Mouse (Mus musculus) frontal cortex, adult 2 months (tissue): ENCODE results near the gene Schip1. TPM values are rescaled to one million over a fixed set of nuclear protein-coding genes. Genes with fewer than 3 reads are reported as not detected.

Experiments
- DNase-seq, 2 experiments: peaks; one replicate each; pipeline ENCODE4 v3.0.0; 2022; ENCODE audit warnings: low spot score in 1 of 2; ENCODE audit errors: extremely low spot score in 1 of 2
- polyA plus RNA-seq: library from polyadenylated mRNA; depleted of rRNA; stranded (reverse); fragments of >200 nt; gene quantifications from 2 replicates; pipeline ENCODE4 v1.2.3, GENCODE M21; 2012

The Schip1 gene
- polyA plus RNA-seq, 1 experiment = 182 TPM

DNA sequence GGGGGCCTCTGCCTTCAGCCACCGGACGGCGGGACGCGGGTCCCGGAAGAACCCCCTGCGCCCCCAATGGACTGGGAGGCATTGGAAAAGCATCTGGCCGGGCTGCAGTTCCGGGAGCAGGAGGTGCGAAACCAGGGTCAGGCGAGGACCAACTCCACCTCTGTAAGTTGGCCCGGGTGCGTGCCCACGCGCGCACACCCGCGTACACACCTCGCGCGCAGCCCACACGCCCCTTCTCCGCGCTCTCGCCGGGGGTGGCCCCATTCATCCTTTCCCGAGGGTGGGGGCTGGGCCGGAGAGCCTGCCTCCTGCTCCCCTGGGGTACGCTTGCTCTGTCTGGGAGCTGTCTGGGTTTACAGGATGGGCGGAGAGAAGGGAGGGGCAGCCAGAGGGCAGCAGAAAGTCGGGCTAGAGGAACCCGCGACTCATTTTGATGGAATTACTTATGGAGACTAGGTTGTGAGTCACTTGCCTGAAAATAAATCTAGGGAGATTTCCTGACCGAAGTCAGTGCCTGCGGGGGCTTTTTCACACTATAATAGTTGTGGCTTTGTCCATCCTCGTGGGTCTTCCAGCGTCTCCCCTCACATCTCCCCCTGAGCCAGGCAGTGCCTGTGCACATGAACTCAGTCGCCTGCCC, 430.6 kb downstream of the Schip1 start:
- peak; percentile 35 to 69 for DNase-seq

DNA sequence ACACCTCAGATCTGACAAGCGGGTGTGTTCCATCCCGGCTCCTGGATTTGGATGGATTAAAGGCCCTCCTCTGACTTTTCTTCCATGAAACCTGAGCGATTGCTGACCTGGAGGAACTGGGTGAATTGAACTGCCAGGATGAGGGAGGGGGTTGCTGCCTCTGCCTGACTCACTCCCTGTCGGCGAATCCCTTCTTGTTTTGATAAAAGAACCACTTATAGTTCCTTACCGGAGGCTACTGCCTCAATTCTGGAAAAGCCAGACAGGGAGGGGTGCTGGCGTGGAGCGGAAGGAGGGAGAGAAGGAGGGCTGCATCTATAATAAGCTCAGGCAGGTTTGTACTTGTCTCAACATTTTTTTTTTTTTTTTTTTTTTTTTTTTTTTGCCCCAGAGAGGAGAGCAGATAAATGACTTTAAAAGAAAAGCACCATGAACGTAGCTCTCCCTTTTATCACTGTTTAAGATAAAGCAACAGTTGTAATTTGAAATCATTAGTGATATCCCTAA, 431.2 kb downstream of the Schip1 start:
- peak in 1 of 2 experiments; percentile 36 for DNase-seq

DNA sequence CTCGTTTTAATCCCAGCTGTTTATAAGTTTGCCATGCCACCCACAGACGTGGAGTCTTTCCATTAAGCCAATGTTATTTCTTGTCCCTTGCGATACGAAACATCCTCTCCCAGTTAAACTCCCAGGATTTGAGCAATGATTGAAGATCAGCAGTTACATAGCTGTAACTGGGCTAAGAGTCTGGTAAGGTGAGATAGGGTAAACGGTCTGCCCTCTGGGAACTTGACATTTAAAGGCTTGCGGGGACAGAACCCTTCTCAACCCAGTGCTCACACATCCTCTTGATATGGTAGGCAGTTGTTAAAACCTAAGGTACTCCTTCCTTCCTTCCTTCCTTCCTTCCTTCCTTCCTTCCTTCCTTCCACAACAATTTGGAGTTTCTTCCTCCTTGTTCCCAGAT, 431.9 kb downstream of the Schip1 start:
- DNase-seq = no peak

DNA sequence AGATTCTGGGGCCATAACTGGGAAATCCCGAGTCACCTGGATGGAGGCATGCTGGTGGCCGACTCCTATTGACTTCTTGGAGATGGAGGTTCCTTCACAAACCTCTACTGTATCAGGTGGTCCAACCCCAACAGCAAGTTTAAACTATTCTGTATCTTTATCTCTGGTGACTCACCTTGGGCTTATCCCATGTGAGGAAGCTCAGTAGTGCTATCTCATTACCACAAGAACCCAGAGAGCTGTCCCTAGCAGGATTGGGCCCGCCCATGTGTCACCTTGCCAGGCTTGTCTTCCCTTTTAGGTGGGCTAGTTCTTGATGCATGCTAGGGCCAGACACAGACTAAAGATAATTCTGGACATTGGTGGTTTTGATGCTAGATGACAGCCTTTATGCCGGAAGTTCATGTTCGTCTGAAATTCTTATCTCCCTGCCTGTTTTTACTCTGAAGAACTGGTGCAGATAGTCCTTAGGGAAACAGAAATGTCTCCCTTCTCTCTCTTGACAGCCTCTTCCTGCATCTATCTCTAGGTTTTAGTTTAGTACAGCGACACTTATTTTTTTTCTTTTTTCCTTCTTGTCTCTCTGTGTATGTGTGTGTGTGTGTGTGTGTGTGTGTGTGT, 435.0 kb downstream of the Schip1 start:
- DNase-seq = no peak

DNA sequence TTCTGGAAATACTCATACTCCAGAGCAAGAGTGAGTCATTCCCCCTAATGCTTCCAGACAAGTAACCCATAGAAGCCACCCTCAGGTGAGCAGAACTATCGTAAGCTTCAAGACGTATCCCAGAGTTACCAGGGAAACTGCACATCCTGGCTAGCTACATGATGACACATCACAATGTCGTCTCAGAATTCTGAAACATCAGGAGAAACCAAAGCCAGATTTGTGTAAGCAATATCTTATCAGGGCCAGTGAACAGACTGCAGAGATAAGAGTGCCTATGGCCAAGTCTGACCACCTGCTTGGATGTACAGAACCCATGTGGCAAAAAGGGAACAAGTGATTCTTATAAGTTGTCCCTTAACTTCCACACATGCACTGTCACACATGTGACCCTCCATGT, 440.2 kb downstream of the Schip1 start:
- DNase-seq = no peak

DNA sequence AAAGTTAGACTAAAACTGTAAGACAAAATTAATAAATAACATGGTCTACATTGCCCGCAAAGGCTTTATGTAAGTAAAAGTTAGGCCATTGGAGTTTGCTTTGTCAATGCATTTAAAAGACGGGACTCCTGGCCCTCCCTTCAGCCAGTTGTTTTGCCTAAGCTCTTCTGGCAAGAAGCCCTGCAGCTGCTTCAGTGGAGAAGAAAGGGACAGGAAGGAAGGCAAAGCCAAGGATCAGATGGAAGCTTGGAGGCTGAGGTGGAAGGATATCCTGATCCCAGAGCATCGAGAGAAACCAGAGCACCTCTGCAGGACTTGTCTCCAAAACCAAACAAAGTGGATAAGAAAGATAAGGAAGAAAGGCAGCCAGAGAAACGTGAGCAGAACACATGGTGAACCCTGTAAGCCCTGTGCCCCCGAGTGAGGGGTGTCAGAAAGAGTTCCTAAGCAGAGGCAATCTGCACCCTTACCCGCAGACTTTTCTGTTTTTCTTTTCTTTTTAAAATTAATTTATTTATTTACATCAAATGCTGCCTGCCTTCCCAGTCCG, 442.2 kb downstream of the Schip1 start:
- DNase-seq = no peak

DNA sequence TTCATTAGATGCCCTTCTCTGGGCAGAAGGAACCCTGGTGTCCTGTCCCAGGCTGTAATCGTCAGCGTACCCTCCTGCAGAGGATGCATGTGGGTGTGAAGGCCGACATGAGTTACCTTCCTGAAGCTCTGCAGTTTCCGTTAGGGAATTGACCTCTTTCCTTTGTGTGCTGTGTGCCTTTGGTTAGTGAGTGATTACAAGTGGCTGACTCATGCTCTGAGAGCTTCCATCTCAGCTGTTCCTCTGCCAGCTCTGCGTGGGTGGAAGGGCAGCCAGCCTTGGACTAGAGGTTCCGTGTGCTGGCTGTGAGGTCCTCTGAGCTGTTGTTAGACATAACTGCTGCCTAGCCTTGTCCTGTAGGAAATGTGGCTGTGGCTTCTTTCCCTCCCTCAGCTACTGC, 444.0 kb downstream of the Schip1 start:
- DNase-seq = peak; percentile 47 to 74

DNA sequence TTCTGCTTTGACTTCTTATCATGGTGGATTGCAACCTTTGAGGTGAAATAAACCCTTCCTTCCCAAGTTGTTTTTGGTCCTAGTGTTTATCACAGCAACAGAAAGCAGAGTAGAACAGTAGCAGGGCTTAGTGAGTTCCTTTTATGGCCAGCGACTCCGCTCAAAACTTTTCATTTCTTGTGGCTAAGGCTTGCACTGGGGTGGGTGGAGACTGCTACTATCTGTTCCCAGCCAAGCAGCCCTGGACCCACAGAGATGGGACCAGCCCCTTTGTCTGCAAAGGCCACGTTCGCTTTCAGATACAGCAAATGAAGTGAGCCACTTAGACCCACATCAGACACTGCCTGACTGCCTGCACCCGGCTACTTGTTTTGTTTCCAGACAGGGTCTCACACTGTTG, 446.3 kb downstream of the Schip1 start:
- no peak for DNase-seq

DNA sequence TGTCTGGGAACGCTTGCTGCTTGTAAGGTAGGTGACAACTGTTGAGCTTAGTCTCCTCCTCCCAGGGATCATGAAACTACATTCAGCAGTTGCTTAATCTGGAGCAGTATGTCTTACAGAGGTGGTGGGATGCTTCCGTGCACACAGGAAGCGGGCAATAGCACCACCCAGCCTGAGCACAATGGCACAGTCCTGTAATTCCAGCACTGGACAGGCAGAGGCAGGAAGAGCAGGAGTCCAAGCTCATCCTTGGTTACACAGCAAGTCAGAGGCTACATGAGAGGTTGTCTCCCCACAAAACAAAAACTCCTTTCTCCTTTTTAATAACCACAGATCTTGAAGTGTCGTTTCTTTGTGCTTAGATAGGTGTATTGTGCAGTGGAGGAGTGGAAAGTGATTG, 447.1 kb downstream of the Schip1 start:
- no peak for DNase-seq

DNA sequence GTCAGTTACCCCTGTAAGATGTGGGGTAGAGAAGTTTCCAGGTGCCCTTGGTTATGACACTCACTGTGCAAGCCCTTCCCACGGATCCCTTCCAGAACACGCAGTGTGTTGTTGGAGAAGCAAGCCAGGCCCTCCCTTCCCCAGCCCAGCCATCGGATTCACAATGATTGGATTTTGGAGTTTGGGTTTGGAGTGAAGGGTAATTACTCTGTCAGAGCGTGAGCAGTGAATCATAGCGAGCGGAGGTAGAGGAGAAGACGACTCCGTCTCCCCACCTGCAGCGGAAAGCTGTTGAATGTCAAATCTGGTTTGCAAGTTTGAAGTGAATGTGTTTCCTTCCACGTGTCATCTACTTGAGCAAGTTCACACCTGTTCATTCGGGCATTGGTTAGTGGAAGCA, 447.7 kb downstream of the Schip1 start:
- no peak for DNase-seq

DNA sequence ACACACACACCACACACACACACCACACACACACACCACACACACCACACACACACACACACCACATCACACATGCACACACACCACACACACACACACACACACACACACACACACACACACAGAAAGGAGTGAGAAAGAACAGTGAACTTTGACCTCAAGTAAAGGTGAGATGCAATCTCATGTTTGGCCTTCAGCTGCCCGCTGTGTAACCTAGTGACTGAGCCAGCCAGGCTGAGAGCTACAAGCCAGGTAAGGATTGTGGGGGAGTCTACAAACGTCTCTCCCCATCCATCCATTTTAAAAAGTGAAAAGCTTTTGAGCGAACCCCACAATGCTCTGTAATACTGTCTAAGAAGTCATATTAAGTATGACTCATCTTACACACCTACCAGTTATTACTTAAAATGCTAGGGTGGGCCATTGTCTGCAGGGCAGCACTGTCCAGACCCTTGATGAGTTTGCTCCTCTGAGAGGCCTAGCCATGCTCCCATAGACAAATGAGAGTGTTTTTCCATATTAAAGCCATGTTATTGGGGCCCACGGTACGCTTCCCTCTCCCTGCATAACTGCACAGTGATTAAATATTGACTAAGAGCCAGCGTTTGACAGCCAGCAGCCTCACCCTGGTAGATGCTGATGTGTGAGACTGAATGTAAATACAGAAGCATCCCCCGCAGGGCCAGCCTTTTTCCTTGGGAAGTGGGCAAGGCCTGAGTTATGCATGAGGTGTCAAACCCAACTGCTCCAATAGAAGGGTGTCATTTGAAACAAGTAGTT, 448.9 kb downstream of the Schip1 start:
- DNase-seq = no peak

DNA sequence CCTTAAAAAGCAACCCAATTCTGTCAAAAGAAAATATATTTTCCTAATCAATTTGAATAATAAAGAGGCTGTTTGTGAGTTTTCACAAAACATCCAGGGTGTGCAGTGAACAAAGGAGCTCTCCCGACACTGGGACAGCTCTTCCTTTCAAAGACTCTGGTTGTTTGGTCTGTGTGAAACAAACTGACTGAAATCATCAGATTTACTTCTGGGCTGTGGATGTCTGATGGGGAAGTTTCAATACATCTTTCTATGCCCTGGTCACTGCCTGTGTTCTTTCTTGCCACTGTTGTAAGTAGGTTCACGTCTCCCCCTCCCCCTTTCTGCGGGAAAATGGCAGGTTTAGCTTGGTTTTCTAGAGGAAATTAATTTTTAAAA, 449.5 kb downstream of the Schip1 start:
- no peak for DNase-seq

DNA sequence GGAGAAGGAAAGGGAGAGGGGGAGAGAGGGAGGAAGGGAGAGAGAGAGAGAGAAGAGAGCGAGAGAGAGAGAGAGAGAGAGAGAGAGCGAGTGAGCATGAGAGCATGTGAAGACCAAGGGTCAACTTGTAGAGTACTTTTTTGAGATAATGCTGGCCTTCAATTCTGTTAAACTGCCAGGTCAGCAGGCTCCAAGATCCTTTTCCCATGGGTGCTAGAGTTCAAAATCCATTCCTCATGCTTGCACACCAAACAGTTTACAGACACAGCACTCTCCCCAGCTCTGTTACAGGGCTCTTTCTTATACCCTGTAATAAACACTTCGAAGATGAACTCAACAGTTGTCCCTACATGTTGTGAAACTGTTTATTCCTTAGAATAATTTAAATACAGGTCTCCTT, 450.1 kb downstream of the Schip1 start:
- DNase-seq = no peak

DNA sequence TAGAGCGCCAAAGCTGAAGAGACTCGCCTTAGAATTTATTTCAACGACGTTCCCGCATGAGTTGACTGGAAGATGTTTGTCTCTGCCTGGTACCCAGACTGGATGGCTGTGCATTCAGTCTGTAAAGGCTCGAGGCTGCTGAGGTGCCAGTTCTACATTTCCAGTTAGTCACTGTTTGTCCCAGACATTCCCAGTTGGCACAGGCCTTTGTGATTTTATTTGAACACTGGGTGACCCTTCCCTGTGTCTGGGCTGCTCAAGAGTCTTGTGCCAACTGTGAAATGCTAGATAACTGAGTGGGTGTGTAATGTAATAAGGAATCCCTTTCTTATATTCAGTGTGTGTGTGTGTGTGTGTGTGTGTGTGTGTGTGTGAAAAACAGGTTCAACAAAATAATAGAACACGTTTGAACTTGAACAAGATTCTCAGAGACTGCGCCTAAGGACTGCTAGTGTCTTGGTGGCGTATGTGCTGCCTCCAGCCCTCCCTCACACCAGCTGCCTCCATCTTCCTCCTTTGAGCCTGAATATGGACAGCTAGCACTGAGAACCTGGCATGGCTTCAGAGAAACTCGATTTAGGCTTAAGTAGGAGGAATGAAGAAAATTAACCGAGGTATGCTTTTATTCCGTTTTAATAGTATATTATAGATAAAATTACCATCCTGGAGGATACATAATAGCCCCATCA, 451.9 kb downstream of the Schip1 start:
- peak; percentile 41 to 71 for DNase-seq

DNA sequence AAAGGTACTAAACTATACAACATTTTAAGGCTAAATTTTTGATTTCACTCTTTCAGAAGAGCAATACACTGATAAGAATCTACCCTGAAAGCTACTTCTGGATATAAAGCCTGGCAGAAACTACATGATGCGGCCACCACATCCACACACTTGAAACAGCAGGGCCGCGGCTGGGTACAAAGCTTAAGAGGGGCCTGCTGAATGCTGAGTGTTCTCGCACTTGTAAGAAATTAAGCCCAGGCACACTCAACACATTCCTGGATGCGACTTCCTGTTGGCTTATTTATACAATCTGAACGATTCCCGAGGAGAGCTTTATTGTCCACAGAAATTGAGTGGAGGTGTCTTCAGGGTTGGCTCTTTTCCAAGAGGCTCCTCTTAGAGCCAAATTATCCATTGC, 452.6 kb downstream of the Schip1 start:
- no peak for DNase-seq

DNA sequence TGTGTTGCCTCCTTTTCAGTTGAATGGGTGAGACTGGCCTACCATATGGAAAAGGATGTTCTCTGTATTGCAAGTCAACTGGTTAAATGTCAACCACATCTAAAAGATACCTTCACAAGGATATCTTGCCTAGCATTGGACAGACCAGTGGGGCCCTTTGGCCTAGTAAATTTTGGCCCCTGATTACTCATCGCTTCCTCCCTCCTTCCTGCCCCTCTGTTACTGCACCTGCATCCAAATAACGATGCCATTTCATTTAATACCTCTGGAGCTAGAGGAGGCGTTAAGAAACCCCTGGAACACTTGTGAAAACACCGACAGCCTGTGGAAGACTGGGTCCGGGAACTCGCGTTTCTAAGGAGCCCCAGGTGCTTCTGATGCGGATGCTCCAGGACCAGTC, 453.4 kb downstream of the Schip1 start:
- no peak for DNase-seq

DNA sequence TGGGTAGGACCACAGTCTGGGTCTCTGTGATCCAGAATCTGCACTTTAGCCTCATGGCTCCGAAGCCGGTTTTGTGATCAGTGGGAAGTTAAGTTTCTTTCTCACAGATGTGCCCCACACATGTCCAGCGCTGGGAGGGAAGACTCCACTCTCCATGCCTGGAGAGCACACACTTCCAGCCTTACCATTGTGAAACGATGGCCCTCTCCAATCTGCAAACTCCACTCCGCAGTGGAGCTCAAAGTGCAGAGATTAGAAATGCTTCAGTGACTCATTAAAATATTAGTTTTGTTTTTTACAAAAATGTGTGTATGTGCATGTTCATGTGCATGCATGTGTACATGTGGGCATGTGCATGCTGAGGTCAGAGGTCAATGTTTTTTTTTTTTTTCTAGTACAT, 454.0 kb downstream of the Schip1 start:
- no peak for DNase-seq

DNA sequence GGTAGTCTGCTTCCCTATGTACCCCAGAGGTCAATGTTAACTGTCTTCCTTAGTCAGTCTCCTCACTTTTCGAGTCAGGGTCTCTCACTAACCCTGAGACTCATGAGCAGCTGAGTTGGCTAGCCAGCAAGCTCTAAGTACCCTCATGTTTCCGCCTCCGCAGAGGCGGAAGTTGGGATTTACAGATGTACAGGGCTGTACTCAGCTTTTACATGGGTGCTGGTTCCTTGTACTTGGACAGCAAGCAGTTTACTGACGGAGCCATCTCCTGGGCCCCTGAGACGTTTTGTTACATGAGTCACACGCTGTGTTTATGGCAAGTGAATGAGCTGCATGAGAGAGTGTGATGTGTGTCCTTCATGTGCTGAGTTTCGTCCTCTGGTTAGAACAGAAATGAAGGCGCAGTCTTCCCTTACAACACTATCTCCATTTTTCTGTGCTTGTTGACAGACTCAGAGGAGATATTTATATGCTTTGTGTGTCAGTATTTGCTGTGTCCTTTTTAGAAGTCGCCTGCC, 460.8 kb downstream of the Schip1 start:
- no peak for DNase-seq

DNA sequence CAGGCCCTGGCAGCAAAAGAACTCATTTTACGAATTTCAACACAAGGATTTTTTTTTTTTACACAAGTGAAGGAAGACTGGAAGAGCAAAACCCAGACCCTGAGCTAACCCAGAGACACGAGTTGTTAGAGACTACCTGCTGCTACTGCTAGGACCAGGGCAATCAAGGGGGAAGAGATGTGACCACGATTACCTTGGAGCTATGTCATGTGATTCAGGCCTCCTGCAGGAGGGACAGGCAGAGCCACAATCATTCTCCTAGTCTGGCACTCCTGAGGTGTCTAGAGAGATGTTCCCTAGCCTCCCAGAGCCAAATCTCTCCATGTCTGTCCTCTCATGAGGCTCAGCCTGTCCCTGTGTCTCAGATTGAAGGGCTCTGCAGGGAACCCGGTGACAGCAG, 461.8 kb downstream of the Schip1 start:
- no peak for DNase-seq

DNA sequence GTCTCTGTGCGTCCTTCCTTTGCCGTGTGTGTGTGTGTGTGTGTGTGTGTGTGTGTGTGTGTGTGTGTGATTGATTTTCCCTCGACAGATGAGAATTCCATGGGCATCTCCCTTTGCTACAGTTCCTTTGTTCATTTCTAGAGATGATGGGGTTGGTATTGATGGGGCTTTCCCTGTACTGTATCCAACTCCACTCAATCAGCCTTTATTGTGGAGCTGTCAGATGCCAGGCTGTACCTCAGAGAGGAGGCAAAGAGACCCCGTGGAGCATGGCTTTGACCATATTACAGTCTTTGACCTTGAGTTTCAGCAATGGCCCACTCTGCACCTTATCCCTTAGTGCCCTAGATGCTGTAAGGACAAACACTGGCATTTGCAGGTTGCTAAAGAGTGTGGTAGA, 462.6 kb downstream of the Schip1 start:
- no peak for DNase-seq

DNA sequence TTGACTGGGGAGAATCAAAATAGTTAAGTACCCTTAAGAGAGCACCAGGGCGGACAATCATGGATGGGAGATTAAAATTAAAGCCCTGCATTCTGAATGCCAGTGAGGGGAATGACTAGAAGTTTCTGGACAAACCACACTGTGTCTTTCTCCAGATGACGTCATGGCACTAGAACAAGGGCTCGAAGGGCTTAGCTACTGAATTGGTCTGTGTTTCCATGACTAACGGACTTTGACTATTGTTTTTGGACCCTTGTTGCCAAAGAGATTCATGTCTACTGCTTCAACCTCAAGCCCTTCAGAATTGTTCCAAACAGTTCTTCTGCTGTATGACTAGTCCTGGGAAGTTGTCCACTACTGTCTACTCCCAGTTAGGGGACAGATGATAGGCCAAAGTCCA, 467.3 kb downstream of the Schip1 start:
- DNase-seq = no peak
